Mouse (Mus musculus) stomach, embryonic 16.5 days (tissue): ENCODE data around the gene Cwf19l2. TPM values are rescaled to one million over a fixed set of nuclear protein-coding genes. Genes with fewer than 3 reads are reported as not detected.

Experiments
- polyA plus RNA-seq: library from polyadenylated mRNA; unstranded; fragments of >200 nt; fragmentation: Nextera tagmentation; extraction: Ambion mirVana; gene quantifications from 2 replicates; pipeline ENCODE4 v1.2.1, GENCODE M21; 2015

Cwf19l2 gene
- polyA plus RNA-seq, 1 experiment from 2014 or later: 13.3 TPM

Other genes starting within 250 kb of the Cwf19l2 start
- 21.3 and 22.7 TPM in 2 replicates for gene Alkbh8, start 68.5 kb upstream of the Cwf19l2 start, polyA plus RNA-seq
- gene Gucy1a2, start 129.2 kb downstream of the Cwf19l2 start, polyA plus RNA-seq: 1.3 TPM in 2 replicates